In genomic region chr7:79780647-79781626, GRCm38 (mm10) we compare ENCODE assay signal across 8 mouse cellular contexts. TPM values are rescaled to one million over a fixed set of nuclear protein-coding genes. Genes with fewer than 3 reads are reported as not detected.
A peak's percentile ranks its signal among the peaks of the same experiment; 100 is the strongest.
DNase-seq lines count a peak whose midpoint lies in the region; ATAC-seq and TF ChIP-seq lines count a peak whose summit lies in the region.

No protein-coding gene starts in this region.

- peak overlapping the region; percentile 62 for H3K9ac ChIP-seq in heart, embryonic 11.5 days (ENCODE audit: low read depth, low read length)
- H3K9ac ChIP-seq in kidney, embryonic 14.5 days (ENCODE audit: low read depth, low read length) = peak overlapping the region; percentile 47; the same call in 1 of the 2 replicates
- no peak overlapping the region for H3K9ac ChIP-seq in limb, embryonic 15.5 days
- no peak overlapping the region for H3K9ac ChIP-seq in midbrain, embryonic 16.5 days (ENCODE audit: low read depth, low read length)

- peak overlapping the region; percentile 42 for H3ac ChIP-seq in C2C12 (ENCODE audit: control insufficient read depth, insufficient read length, low read depth)

- no peaks in the 10 kb centered on the region for H3K36me3 ChIP-seq in C2C12 (ENCODE audit: control insufficient read depth, insufficient read depth)
- H3K36me3 ChIP-seq in heart, embryonic 11.5 days (ENCODE audit: control insufficient read depth, insufficient read depth, low read length) = no peaks in the 10 kb centered on the region
- H3K36me3 ChIP-seq in kidney, embryonic 14.5 days (ENCODE audit: control insufficient read depth, insufficient read depth, low read length) = no peaks in the 10 kb centered on the region
- no peaks in the 10 kb centered on the region for H3K36me3 ChIP-seq in limb, embryonic 15.5 days
- H3K36me3 ChIP-seq in midbrain, embryonic 16.5 days (ENCODE audit: control insufficient read depth, insufficient read depth, low read length) = no peaks in the 10 kb centered on the region
- H3K36me3 ChIP-seq in spleen, adult 2 months (ENCODE audit: control insufficient read depth, insufficient read depth, low read length) = no peaks in the 10 kb centered on the region

- TF ChIP-seq CTCF in C2C12 (IDR thresholded peaks at IDR 0.05; ENCODE audit: control insufficient read depth, insufficient read depth, insufficient read length) = peak; percentile 78
- peak; percentile 49; the same call in 1 of the 2 replicates for TF ChIP-seq CTCF in embryonic fibroblast, embryonic 13.5 days (IDR thresholded peaks at IDR 0.05; ENCODE audit: borderline replicate concordance, insufficient read depth, low read length)
- TF ChIP-seq CTCF in spleen, adult 2 months (IDR thresholded peaks at IDR 0.05; ENCODE audit: extremely low read depth, insufficient read depth, insufficient read length, insufficient replicate concordance) = peak; percentile 79; the same call in 1 of the 2 replicates

- H3K79me2 ChIP-seq in C2C12 (ENCODE audit: control insufficient read depth, insufficient read depth) = no peaks in the 10 kb centered on the region

- H3K79me3 ChIP-seq in C2C12 (ENCODE audit: low read depth) = no peaks in the 10 kb centered on the region

- peak; percentile 12; the same call in 1 of the 2 replicates for TF ChIP-seq POLR2A in embryonic fibroblast, embryonic 13.5 days (IDR thresholded peaks at IDR 0.05; ENCODE audit: low read depth, low read length)
- TF ChIP-seq POLR2A in spleen, adult 2 months (IDR thresholded peaks at IDR 0.05; ENCODE audit: low read depth, low read length) = no peak

- peaks cover 7% of the 10 kb centered on the region; the same call in 1 of the 2 replicates for H3K4me1 ChIP-seq in embryonic fibroblast, embryonic 13.5 days (ENCODE audit: control insufficient read depth, insufficient read depth, low read length)
- H3K4me1 ChIP-seq in heart, embryonic 11.5 days (ENCODE audit: control insufficient read depth, insufficient read depth, low read length) = peaks cover 7% of the 10 kb centered on the region
- peaks cover 4% of the 10 kb centered on the region; the same call in 1 of the 2 replicates for H3K4me1 ChIP-seq in kidney, embryonic 14.5 days (ENCODE audit: control insufficient read depth, insufficient read depth, low read length)
- peaks cover 3% of the 10 kb centered on the region; the same call in 1 of the 2 replicates for H3K4me1 ChIP-seq in limb, embryonic 15.5 days
- no peaks in the 10 kb centered on the region for H3K4me1 ChIP-seq in midbrain, embryonic 16.5 days (ENCODE audit: control insufficient read depth, insufficient read depth, low read length)
- no peaks in the 10 kb centered on the region for H3K4me1 ChIP-seq in spleen, adult 2 months (ENCODE audit: control insufficient read depth, insufficient read depth, insufficient read length)

- H3K27ac ChIP-seq in embryonic fibroblast, embryonic 13.5 days (ENCODE audit: insufficient read depth, low read length) = peak overlapping the region; percentile 88
- H3K27ac ChIP-seq in heart, embryonic 11.5 days (ENCODE audit: low read depth, low read length) = no peak overlapping the region
- H3K27ac ChIP-seq in kidney, embryonic 14.5 days (ENCODE audit: low read depth, low read length) = no peak overlapping the region
- no peak overlapping the region for H3K27ac ChIP-seq in limb, embryonic 15.5 days
- H3K27ac ChIP-seq in midbrain, embryonic 16.5 days (ENCODE audit: low read length) = no peak overlapping the region
- no peak overlapping the region for H3K27ac ChIP-seq in spleen, adult 2 months (ENCODE audit: insufficient read depth, low read length)

- peak overlapping the region; percentile 14 for H3K4me3 ChIP-seq in C2C12 (ENCODE audit: insufficient read depth, poor library complexity, severe bottlenecking)
- no peak overlapping the region for H3K4me3 ChIP-seq in embryonic fibroblast, embryonic 13.5 days (ENCODE audit: insufficient read depth, low read length)
- peak overlapping the region; percentile 29 for H3K4me3 ChIP-seq in heart, embryonic 11.5 days (ENCODE audit: low read depth, low read length)
- peak overlapping the region; percentile 26; the same call in 1 of the 2 replicates for H3K4me3 ChIP-seq in kidney, embryonic 14.5 days (ENCODE audit: low read length)
- peak overlapping the region; percentile 8; the same call in 1 of the 2 replicates for H3K4me3 ChIP-seq in limb, embryonic 15.5 days
- H3K4me3 ChIP-seq in midbrain, embryonic 16.5 days (ENCODE audit: low read depth, low read length) = no peak overlapping the region
- H3K4me3 ChIP-seq in spleen, adult 2 months (ENCODE audit: extremely low read depth, insufficient read depth, insufficient read length) = no peak overlapping the region; the same call in 1 of the 2 replicates

- DNase-seq in brain, adult 2 months (ENCODE audit: low read depth, low spot score) = peak; percentile 77
- peak; percentile 21 to 56 for DNase-seq in spleen, adult 2 months (ENCODE audit: low read depth in 1 of 2, low spot score in 2 of 2)

- no peak for ATAC-seq in heart, embryonic 11.5 days (replicated peaks; ENCODE audit: insufficient number of reproducible peaks, low FRiP score, low TSS enrichment)
- ATAC-seq in kidney, embryonic 14.5 days (ENCODE audit: low FRiP score, low TSS enrichment) = peak; percentile 75
- ATAC-seq in limb, embryonic 15.5 days (ENCODE audit: insufficient number of reproducible peaks, low FRiP score, low TSS enrichment, low read depth) = peak; percentile 70
- ATAC-seq in midbrain, embryonic 16.5 days = peak; percentile 39; the same call in 1 of the 2 replicates

- H3K4me2 ChIP-seq in heart, embryonic 11.5 days = peak overlapping the region; percentile 66
- peak overlapping the region; percentile 36 for H3K4me2 ChIP-seq in kidney, embryonic 14.5 days (replicated peaks; ENCODE audit: low read depth, low read length)
- H3K4me2 ChIP-seq in limb, embryonic 15.5 days = peak overlapping the region; percentile 29
- H3K4me2 ChIP-seq in midbrain, embryonic 16.5 days (ENCODE audit: low read length) = peak overlapping the region; percentile 47

- no peaks in the 10 kb centered on the region for H3K9me3 ChIP-seq in heart, embryonic 11.5 days (replicated peaks; ENCODE audit: control insufficient read depth, low read length)
- H3K9me3 ChIP-seq in kidney, embryonic 14.5 days (ENCODE audit: control insufficient read depth, low read length) = no peaks in the 10 kb centered on the region
- no peaks in the 10 kb centered on the region for H3K9me3 ChIP-seq in limb, embryonic 15.5 days
- no peaks in the 10 kb centered on the region for H3K9me3 ChIP-seq in midbrain, embryonic 16.5 days (replicated peaks; ENCODE audit: control insufficient read depth, low read length, poor library complexity, severe bottlenecking)

- peaks cover 6% of the 10 kb centered on the region for H3K27me3 ChIP-seq in C2C12 (ENCODE audit: control insufficient read depth, insufficient read depth, insufficient read length)
- H3K27me3 ChIP-seq in heart, embryonic 11.5 days (ENCODE audit: control insufficient read depth, insufficient read depth, low read length) = no peaks in the 10 kb centered on the region
- no peaks in the 10 kb centered on the region for H3K27me3 ChIP-seq in kidney, embryonic 14.5 days (ENCODE audit: control insufficient read depth, insufficient read depth, low read length)
- peaks cover 3% of the 10 kb centered on the region; the same call in 1 of the 2 replicates for H3K27me3 ChIP-seq in limb, embryonic 15.5 days
- H3K27me3 ChIP-seq in midbrain, embryonic 16.5 days (ENCODE audit: control insufficient read depth, insufficient read depth, low read depth, low read length) = no peaks in the 10 kb centered on the region
- H3K27me3 ChIP-seq in spleen, adult 2 months (ENCODE audit: control insufficient read depth, insufficient read depth, low read length) = no peaks in the 10 kb centered on the region

- 23% methylated on average over 16 of the region's 16 CpGs for WGBS in heart, embryonic 11.5 days (ENCODE audit: insufficient replicate concordance)
- 30% methylated on average over 16 of the region's 16 CpGs for WGBS in kidney, embryonic 14.5 days
- WGBS in limb, embryonic 15.5 days = 29% methylated on average over 16 of the region's 16 CpGs
- WGBS in midbrain, embryonic 16.5 days = 30% methylated on average over 16 of the region's 16 CpGs
- WGBS in spleen, adult 2 months = 38% methylated on average over 16 of the region's 16 CpGs

RNA-seq across cellular contexts. Expression of gene Mesp1, which starts 12.7 kb away (rescaled TPM):
- 0.02 TPM for polyA plus RNA-seq in C2C12 (2012; fragmentation: generic; extraction: Trizol)
- not detected in 2 replicates for polyA plus RNA-seq in embryonic fibroblast, embryonic 13.5 days (2011; ENCODE audit: insufficient read length, low read depth, missing spikeins)
- polyA plus RNA-seq in heart, embryonic 11.5 days (2014; fragmentation: Nextera tagmentation; extraction: Ambion mirVana) = 0.17 TPM in 1 of 2 replicates, not detected in the other
- polyA plus RNA-seq in kidney, embryonic 14.5 days (2014; fragmentation: Nextera tagmentation; extraction: Ambion mirVana) = not detected in 2 replicates
- 0.15 TPM in 1 of 2 replicates, not detected in the other for polyA plus RNA-seq in limb, embryonic 15.5 days (2015; fragmentation: Nextera tagmentation; extraction: Ambion mirVana)
- polyA plus RNA-seq in midbrain, embryonic 16.5 days (2015; fragmentation: Nextera tagmentation; extraction: Ambion mirVana) = 0.16 and 0.29 TPM in 2 replicates
- 0.07 TPM in 1 of 2 replicates, not detected in the other for polyA plus RNA-seq in spleen, adult 2 months (2012; rRNA removed)

RNA-seq across cellular contexts. Expression of gene Mesp2, which starts 29.6 kb away (rescaled TPM):
- 0.07 TPM for polyA plus RNA-seq in C2C12 (2012; fragmentation: generic; extraction: Trizol)
- not detected in 2 replicates for polyA plus RNA-seq in embryonic fibroblast, embryonic 13.5 days (2011; ENCODE audit: insufficient read length, low read depth, missing spikeins)
- polyA plus RNA-seq in heart, embryonic 11.5 days (2014; fragmentation: Nextera tagmentation; extraction: Ambion mirVana) = 0.48 and 0.67 TPM in 2 replicates
- polyA plus RNA-seq in kidney, embryonic 14.5 days (2014; fragmentation: Nextera tagmentation; extraction: Ambion mirVana) = 0.57 and 0.64 TPM in 2 replicates
- 0.83 and 0.90 TPM in 2 replicates for polyA plus RNA-seq in limb, embryonic 15.5 days (2015; fragmentation: Nextera tagmentation; extraction: Ambion mirVana)
- 0.97 and 1.4 TPM in 2 replicates for polyA plus RNA-seq in midbrain, embryonic 16.5 days (2015; fragmentation: Nextera tagmentation; extraction: Ambion mirVana)
- polyA plus RNA-seq in spleen, adult 2 months (2012; rRNA removed) = 0.18 and 0.28 TPM in 2 replicates

RNA-seq across cellular contexts. Expression of gene Wdr93, which starts 38.0 kb away (rescaled TPM):
- 0.04 TPM for polyA plus RNA-seq in C2C12 (2012; fragmentation: generic; extraction: Trizol)
- not detected in 2 replicates for polyA plus RNA-seq in embryonic fibroblast, embryonic 13.5 days (2011; ENCODE audit: insufficient read length, low read depth, missing spikeins)
- 6.2 and 6.6 TPM in 2 replicates for polyA plus RNA-seq in heart, embryonic 11.5 days (2014; fragmentation: Nextera tagmentation; extraction: Ambion mirVana)
- 0.32 and 0.36 TPM in 2 replicates for polyA plus RNA-seq in kidney, embryonic 14.5 days (2014; fragmentation: Nextera tagmentation; extraction: Ambion mirVana)
- 0.25 TPM in 1 of 2 replicates, not detected in the other for polyA plus RNA-seq in limb, embryonic 15.5 days (2015; fragmentation: Nextera tagmentation; extraction: Ambion mirVana)
- polyA plus RNA-seq in midbrain, embryonic 16.5 days (2015; fragmentation: Nextera tagmentation; extraction: Ambion mirVana) = 0.33 and 0.50 TPM in 2 replicates
- polyA plus RNA-seq in spleen, adult 2 months (2012; rRNA removed) = not detected in 2 replicates

RNA-seq across cellular contexts. Expression of gene Pex11a, which starts 38.0 kb away (rescaled TPM):
- 2.2 TPM for polyA plus RNA-seq in C2C12 (2012; fragmentation: generic; extraction: Trizol)
- polyA plus RNA-seq in embryonic fibroblast, embryonic 13.5 days (2011; ENCODE audit: insufficient read length, low read depth, missing spikeins) = 3.2 and 7.3 TPM in 2 replicates
- 7.0 and 7.6 TPM in 2 replicates for polyA plus RNA-seq in heart, embryonic 11.5 days (2014; fragmentation: Nextera tagmentation; extraction: Ambion mirVana)
- 7.4 and 8.0 TPM in 2 replicates for polyA plus RNA-seq in kidney, embryonic 14.5 days (2014; fragmentation: Nextera tagmentation; extraction: Ambion mirVana)
- polyA plus RNA-seq in limb, embryonic 15.5 days (2015; fragmentation: Nextera tagmentation; extraction: Ambion mirVana) = 8.3 and 10.5 TPM in 2 replicates
- 12.7 and 13.9 TPM in 2 replicates for polyA plus RNA-seq in midbrain, embryonic 16.5 days (2015; fragmentation: Nextera tagmentation; extraction: Ambion mirVana)
- polyA plus RNA-seq in spleen, adult 2 months (2012; rRNA removed) = 1.7 and 2.7 TPM in 2 replicates

RNA-seq across cellular contexts. Expression of gene Plin1, which starts 48.2 kb away (rescaled TPM):
- polyA plus RNA-seq in C2C12 (2012; fragmentation: generic; extraction: Trizol) = not detected
- polyA plus RNA-seq in embryonic fibroblast, embryonic 13.5 days (2011; ENCODE audit: insufficient read length, low read depth, missing spikeins) = 0.23 TPM in 1 of 2 replicates, not detected in the other
- polyA plus RNA-seq in heart, embryonic 11.5 days (2014; fragmentation: Nextera tagmentation; extraction: Ambion mirVana) = not detected in 2 replicates
- polyA plus RNA-seq in kidney, embryonic 14.5 days (2014; fragmentation: Nextera tagmentation; extraction: Ambion mirVana) = 0.07 TPM in 1 of 2 replicates, not detected in the other
- 0.26 TPM in 1 of 2 replicates, not detected in the other for polyA plus RNA-seq in limb, embryonic 15.5 days (2015; fragmentation: Nextera tagmentation; extraction: Ambion mirVana)
- polyA plus RNA-seq in midbrain, embryonic 16.5 days (2015; fragmentation: Nextera tagmentation; extraction: Ambion mirVana) = 0.22 and 0.24 TPM in 2 replicates
- polyA plus RNA-seq in spleen, adult 2 months (2012; rRNA removed) = 3.9 and 5.2 TPM in 2 replicates

Comparison
In these comparisons a context has a peak if more than half of its experiments do, and no peak if none do; other contexts are left out.
1. H3K4me3 ChIP-seq: peak in C2C12 (single experiment), heart, embryonic 11.5 days (single experiment), kidney, embryonic 14.5 days (single experiment) and limb, embryonic 15.5 days (single experiment); none in embryonic fibroblast, embryonic 13.5 days (single experiment), midbrain, embryonic 16.5 days (single experiment) and spleen, adult 2 months (single experiment).
2. H3K9ac ChIP-seq: peak in heart, embryonic 11.5 days (single experiment) and kidney, embryonic 14.5 days (single experiment); none in limb, embryonic 15.5 days (single experiment) and midbrain, embryonic 16.5 days (single experiment).
3. Peak in every context shown above with its lines, with median percentiles within 50 percentile points of each other: CTCF ChIP-seq and H3K4me2 ChIP-seq.